Mouse (Mus musculus): ENCODE measurements around the gene Fmo3.

DNA sequence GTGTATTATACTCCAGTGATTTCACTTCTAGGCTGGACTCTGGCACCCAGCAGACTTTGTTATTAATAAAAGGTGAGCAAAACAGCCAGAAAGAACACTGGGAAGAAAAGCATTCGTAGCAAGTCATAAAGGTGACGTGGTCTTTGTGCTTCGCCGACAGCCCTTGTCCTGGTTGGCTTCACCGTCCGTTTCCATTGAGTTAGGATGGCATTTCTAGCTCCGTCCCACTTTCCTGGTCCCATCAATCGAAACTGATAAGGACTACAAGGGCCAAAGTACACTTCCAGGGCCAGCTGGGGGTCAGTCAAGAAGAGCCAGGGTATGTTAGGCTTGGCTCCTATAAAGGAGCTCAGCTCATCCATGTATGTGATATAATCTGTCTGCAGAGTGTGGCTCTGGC is 67.7 kb downstream of the Fmo3 start:
- TF ChIP-seq CTCF (conservative IDR thresholded peaks at IDR 0.05; ENCODE audit: low read length) (no peak), POU5F1 (IDR thresholded peaks at IDR 0.05; ENCODE audit: borderline replicate concordance, low read length) (no peak)
